Mouse (Mus musculus) cerebellum, adult 9-10 months (tissue): ENCODE results near the gene Olfr585.

Experiments
- DNase-seq: peaks from one replicate; pipeline ENCODE4 v3.0.0; 2022

The Olfr585 gene

DNA sequence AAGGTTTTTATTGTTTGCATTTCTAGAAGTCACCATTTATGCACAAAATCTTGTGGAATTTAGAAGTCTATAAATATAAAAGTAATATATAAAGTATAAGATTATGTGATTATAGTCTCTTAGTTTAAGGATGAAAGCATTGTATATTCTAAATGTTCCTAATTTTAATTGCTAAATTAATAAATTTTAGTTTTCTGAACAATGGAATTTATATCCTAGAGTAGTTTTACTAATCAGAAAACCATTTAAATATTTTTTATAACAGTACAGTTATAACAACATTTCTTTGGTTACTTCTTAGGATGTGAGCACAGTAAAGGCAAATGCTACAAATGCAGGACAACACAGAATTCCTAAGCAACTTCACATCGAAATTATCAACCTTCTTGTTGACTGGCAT is at the start of gene Olfr585:
Olfr585 (plus strand) TSS at position 301 of the 400 bp plus-strand sequence.
- no peak for DNase-seq

DNA sequence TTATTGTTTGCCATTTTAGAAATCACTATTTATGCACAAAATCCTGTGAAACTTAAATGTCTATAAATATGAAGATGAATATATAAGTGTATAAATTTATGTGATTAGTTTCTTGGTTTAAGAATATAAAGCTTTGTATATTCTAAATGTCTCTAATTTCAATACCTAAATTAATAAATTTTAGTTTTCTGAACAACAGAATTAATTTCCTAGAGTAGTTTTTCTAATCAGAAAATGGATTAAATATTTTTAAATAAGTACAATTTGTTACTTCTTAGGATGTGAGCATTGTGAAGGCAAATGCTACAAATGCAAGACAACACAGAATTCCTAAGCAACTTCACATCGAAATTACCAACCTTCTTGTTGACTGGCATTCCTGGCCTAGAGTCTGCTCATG is 46.5 kb upstream of the Olfr585 start, which contains the start of gene Olfr583:
Olfr583 (plus strand) TSS at position 301 of the 400 bp plus-strand sequence.
- no peak for DNase-seq

DNA sequence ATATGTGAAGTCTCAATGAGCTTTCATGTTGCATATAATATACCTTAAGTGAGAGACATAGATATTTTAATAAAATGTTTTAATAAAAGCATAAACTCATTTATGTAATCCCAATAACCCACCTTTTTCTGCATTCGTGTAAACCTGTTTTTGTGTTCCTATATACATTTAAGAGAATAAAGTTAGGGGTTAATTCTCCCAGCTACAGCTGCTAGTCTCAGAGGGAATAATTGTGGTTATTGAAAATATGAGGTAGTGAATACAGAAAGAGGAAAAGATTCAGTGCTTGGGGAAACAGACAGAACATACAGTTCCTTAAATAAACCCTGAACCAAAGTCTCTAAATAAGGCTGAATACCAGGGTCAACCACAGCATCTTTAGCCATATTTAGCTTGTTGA is 15.9 kb upstream of the Olfr585 start, which contains the start of gene Olfr584:
Olfr584 (plus strand) TSS at position 301 of the 400 bp plus-strand sequence.
- no peak for DNase-seq

DNA sequence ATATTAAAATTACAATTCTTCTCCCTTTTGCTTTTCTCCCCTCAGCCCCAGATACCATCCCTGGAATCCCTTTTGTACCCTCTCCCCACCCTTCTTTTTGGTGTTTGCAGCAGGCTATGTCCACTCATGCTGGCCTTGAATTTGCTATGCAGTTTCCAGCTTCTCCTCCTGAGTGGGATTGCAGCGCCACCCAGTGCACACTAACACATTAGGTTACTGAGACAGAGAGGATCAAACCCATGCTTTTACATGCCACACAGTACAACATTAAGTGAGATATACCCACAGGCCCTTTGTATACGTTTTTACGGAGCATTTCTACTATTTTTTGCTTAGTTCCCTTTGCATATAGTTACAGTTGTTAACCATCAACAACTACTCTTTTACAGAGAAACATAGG is 21.9 kb downstream of the Olfr585 start:
- no peak for DNase-seq

DNA sequence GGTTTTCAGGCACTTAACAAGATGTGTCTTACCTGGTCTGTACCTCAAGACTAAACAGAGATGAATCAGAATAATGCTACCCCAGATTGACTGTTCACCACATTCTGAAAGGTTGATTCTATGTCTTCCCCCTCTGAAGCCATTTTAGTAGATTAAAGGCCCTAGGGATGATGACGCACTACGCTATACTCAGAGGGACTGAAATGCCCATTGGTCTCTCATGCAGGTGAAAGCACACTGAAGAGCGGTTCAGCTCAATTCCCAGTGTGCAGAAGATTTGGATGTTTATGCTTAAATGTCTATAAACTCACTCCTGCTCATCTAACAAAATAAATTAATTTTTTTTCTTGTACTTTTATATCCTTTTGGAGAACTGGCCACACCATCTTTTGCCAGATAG is 28.0 kb downstream of the Olfr585 start, which contains the start of gene Olfr586:
Olfr586 (minus strand) TSS at position 101 of the 400 bp plus-strand sequence.
- DNase-seq: no peak

DNA sequence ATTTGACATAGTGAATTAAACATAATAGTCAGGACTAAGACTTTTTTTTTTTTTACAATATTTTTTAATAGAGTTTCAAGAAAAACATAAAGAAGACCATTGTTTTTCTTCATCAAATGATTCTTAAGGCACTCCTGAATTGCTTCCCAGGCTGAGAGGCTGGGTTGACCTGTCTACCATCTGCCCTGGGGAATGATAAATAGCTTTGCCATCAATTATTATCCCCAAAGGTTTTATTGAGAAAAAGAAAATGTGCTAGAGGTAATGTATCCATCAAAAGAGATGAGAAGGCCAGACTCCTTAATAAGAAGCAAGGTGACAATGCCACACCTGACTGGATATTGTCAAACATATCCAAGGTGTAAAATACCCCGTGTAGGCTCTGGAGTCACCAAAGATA is 43.1 kb downstream of the Olfr585 start, which contains the start of gene Olfr588-ps1:
Olfr588-ps1 (plus strand) TSS at position 301 of the 400 bp plus-strand sequence.
- DNase-seq: no peak
